Mouse (Mus musculus) thymus, adult 2 months (tissue): Measurements from ENCODE around the gene E4f1.

Source experiments
- CTCF ChIP-seq: fragments of 200-500 bp; IDR thresholded peaks from 2 replicates; pipeline ENCODE4 v1.5.1; 2012; ENCODE audit warnings: mild to moderate bottlenecking, control low read depth, low read length, moderate library complexity, borderline replicate concordance; ENCODE audit not compliant: control insufficient read depth, poor library complexity, insufficient read depth; ENCODE audit errors: extremely low read depth
- POLR2A ChIP-seq: fragments of 200-500 bp; IDR thresholded peaks from 2 replicates; pipeline ENCODE4 v1.6.1; 2012; ENCODE audit warnings: mild to moderate bottlenecking, low read length, control low read depth, moderate library complexity; ENCODE audit not compliant: control insufficient read depth, poor library complexity, insufficient read depth; ENCODE audit errors: extremely low read depth

DNA sequence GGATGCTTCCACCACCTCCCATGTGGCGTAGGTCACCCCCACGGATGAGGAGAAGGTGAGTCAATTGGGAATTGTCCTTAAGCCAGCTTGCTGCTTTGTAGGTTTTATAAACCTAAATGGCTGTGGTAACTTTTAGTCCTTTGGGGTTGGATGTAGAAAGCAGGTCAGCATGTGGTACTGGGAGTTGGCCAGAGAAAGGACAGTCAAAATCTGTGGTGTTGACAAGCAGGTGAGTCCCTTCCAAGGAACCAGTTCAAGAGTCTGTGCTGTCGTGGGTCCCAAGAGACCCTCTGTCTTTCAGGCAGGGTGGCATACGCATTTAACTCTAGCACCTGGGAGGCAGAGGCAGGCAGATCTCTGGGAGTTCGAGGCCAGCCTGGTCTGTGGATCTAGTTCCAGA is 45.6 kb downstream of the E4f1 start:
- TF ChIP-seq CTCF = no peak
- no peak for TF ChIP-seq POLR2A
